Mouse (Mus musculus): Measurements from ENCODE around the gene Olfr1442. TPM values are rescaled to one million over a fixed set of nuclear protein-coding genes. Genes with fewer than 3 reads are reported as not detected.
"Not testable (repeated sequence)": the region's sequence is repeated elsewhere in the genome, so short reads cannot be mapped to it uniquely, and the experiment has no call there.

Olfr1442 gene
- polyA plus RNA-seq, 2 experiments = not detected

DNA sequence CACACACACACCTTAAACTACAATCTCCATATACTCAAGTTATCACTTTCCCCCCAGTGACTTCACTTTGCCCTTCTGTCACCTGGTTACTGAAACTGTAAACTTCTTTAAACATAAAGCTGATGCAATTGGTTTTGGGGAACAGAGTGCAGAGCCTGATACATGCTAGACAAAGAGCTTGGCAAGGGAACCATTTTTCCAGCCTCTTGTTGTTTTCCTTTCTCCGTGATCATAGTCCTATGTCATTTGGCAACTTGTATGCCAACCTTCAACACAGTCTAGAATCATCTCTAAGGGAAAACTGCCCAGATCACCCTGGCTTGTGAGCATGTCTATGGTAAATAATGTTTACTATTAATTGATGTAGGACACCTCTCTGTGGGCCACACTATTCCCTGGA lies 32.2 kb upstream of the Olfr1442 start:
- 57% methylated on average over 1 of the region's 1 CpGs for WGBS (ENCODE audit: insufficient replicate concordance)
- H3K36me3 ChIP-seq (replicated peaks; ENCODE audit: control insufficient read depth, insufficient read depth, low read depth) = no peaks in the 10 kb centered on the region
- no peak for DNase-seq (ENCODE audit: low read depth in 3 of 3, low spot score in 3 of 3)
- no peak overlapping the region for H3K9ac ChIP-seq (replicated peaks)
- H3K4me3 ChIP-seq (ENCODE audit: insufficient read depth in 1 of 2, low read depth in 2 of 2, low read length in 2 of 2) = no peak overlapping the region
- TF ChIP-seq CTCF (IDR thresholded peaks at IDR 0.05; ENCODE audit: low read depth) (no peak), EP300 (IDR thresholded peaks at IDR 0.05; ENCODE audit: low read depth) (no peak)
- H3K9me3 ChIP-seq (ENCODE audit: control insufficient read depth, low read length) = no peaks in the 10 kb centered on the region
- ATAC-seq (ENCODE audit: insufficient read depth) = no peak
- H3K27me3 ChIP-seq (ENCODE audit: control insufficient read depth, insufficient read depth, low read length) = no peaks in the 10 kb centered on the region
- no peak overlapping the region for H3K4me2 ChIP-seq (ENCODE audit: low read depth)
- H3K4me1 ChIP-seq (replicated peaks; ENCODE audit: control insufficient read depth in 2 of 2, insufficient read depth in 2 of 2, low read length in 1 of 2) = no peaks in the 10 kb centered on the region
- H3K27ac ChIP-seq = no peak overlapping the region

DNA sequence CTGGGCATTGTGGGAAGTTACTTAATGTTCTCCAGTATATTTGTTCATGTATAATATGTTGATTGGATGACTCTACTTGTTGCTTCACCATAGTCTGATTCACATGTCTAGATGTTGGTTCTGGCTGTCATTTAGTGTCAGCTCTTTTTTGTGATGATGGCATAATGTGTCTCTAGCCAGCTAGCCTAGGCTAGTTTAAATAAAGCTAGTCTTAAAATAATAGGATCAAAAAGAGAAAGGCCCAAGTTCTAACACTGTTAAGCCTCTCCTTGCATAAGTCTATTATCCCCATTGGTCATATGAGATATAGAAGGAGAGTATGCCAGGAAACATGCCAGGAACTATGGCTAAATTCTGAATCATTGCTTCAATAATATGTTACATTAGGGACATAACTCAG lies 20.7 kb upstream of the Olfr1442 start:
- Histone ChIP-seq H3K27ac (no peak overlapping the region), H3K36me3 (replicated peaks; ENCODE audit: control insufficient read depth, insufficient read depth, low read depth) (no peaks in the 10 kb centered on the region), H3K9me3 (ENCODE audit: control insufficient read depth, low read length) (no peaks in the 10 kb centered on the region), H3K4me2 (ENCODE audit: low read depth) (no peak overlapping the region), H3K27me3 (ENCODE audit: control insufficient read depth, insufficient read depth, low read length) (no peaks in the 10 kb centered on the region), H3K4me1 (replicated peaks; ENCODE audit: control insufficient read depth in 2 of 2, insufficient read depth in 2 of 2, low read length in 1 of 2) (no peaks in the 10 kb centered on the region), H3K9ac (replicated peaks) (no peak overlapping the region), H3K4me3 (ENCODE audit: insufficient read depth in 1 of 2, low read depth in 2 of 2, low read length in 2 of 2) (no peak overlapping the region)
- TF ChIP-seq CTCF (IDR thresholded peaks at IDR 0.05; ENCODE audit: low read depth) (no peak), EP300 (IDR thresholded peaks at IDR 0.05; ENCODE audit: low read depth) (no peak)
- DNase-seq (ENCODE audit: low read depth in 3 of 3, low spot score in 3 of 3) (no peak), ATAC-seq (ENCODE audit: insufficient read depth) (no peak)

DNA sequence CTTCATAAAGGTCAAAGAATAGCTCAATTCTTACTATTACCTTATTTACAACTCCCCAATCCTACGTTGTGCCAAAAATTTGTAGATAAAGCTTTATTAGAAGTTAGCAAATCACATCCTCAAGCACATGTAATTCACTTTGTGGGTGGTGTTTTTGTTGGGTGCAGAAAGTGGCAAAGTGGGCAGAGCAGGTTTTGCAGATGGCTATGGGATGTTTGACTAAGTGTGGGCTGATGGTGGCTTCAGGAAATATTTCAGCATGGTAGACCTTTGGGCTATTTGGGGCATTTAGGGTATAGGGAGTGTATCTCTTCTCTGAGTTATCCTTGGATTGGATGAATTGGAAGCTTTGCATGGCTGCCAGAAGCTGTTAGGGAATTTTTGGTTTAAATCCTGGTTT lies 4.1 kb upstream of the Olfr1442 start:
- ATAC-seq (ENCODE audit: insufficient read depth) (no peak), DNase-seq (ENCODE audit: low read depth in 3 of 3, low spot score in 3 of 3) (no peak)
- Histone ChIP-seq H3K27ac (no peak overlapping the region), H3K4me2 (ENCODE audit: low read depth) (no peak overlapping the region), H3K9ac (replicated peaks) (no peak overlapping the region), H3K4me1 (replicated peaks; ENCODE audit: control insufficient read depth in 2 of 2, insufficient read depth in 2 of 2, low read length in 1 of 2) (no peaks in the 10 kb centered on the region), H3K9me3 (ENCODE audit: control insufficient read depth, low read length) (no peaks in the 10 kb centered on the region), H3K36me3 (replicated peaks; ENCODE audit: control insufficient read depth, insufficient read depth, low read depth) (no peaks in the 10 kb centered on the region), H3K27me3 (ENCODE audit: control insufficient read depth, insufficient read depth, low read length) (no peaks in the 10 kb centered on the region), H3K4me3 (ENCODE audit: insufficient read depth in 1 of 2, low read depth in 2 of 2, low read length in 2 of 2) (no peak overlapping the region)
- WGBS (ENCODE audit: insufficient replicate concordance) = 58% methylated on average over 1 of the region's 1 CpGs
- no peak for TF ChIP-seq CTCF (IDR thresholded peaks at IDR 0.05; ENCODE audit: low read depth)
- no peak for TF ChIP-seq EP300 (IDR thresholded peaks at IDR 0.05; ENCODE audit: low read depth)

DNA sequence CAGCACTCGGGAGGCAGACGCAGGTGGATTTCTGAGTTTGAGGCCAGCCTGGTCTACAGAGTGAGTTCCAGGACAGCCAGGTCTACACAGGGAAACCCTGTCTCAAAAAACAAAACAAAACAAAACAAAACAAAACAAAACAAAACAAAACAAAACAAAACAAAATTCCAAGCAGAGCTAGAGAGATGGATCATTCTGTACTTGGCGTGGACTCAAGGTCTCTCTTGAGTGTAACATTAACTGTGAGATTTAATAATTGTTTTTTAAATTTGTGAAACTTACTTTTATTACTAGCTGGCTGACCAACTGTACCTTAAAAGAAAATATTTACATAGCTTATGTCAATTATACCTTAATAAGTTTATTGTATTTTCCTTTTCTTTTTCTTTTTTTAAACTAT lies 1.6 kb upstream of the Olfr1442 start:
- not testable (repeated sequence) for H3K27ac ChIP-seq; H3K36me3 ChIP-seq (replicated peaks; ENCODE audit: control insufficient read depth, insufficient read depth, low read depth); DNase-seq (ENCODE audit: low read depth in 3 of 3, low spot score in 3 of 3); H3K4me3 ChIP-seq (ENCODE audit: insufficient read depth in 1 of 2, low read depth in 2 of 2, low read length in 2 of 2); H3K4me2 ChIP-seq (ENCODE audit: low read depth); ATAC-seq (ENCODE audit: insufficient read depth); H3K4me1 ChIP-seq (replicated peaks; ENCODE audit: control insufficient read depth in 2 of 2, insufficient read depth in 2 of 2, low read length in 1 of 2); H3K27me3 ChIP-seq (ENCODE audit: control insufficient read depth, insufficient read depth, low read length); H3K9me3 ChIP-seq (ENCODE audit: control insufficient read depth, low read length); H3K9ac ChIP-seq (replicated peaks)
- 69% methylated on average over 3 of the region's 3 CpGs for WGBS (ENCODE audit: insufficient replicate concordance)

DNA sequence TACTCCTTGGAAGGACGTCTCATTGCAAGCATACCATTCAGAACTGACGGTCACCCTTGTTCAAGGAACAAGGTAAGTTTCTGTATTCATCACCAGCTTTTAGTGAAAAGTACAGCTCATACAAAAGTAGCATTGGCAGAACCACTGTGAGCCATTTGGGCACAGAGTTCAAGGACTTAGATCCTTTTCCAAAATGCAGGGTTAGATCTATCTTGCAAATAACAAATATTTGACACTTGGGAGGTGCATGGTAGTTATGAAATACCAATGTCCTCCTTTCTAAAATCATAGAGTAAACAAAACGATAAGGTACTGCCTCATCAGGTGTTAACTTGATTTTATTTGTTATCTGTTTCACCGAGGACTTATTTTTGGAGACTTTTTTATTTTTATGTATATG lies 812 bp downstream of the Olfr1442 start:
- Histone ChIP-seq H3K27me3 (ENCODE audit: control insufficient read depth, insufficient read depth, low read length) (no peaks in the 10 kb centered on the region), H3K4me2 (ENCODE audit: low read depth) (no peak overlapping the region), H3K4me3 (ENCODE audit: insufficient read depth in 1 of 2, low read depth in 2 of 2, low read length in 2 of 2) (no peak overlapping the region), H3K9me3 (ENCODE audit: control insufficient read depth, low read length) (no peaks in the 10 kb centered on the region), H3K4me1 (replicated peaks; ENCODE audit: control insufficient read depth in 2 of 2, insufficient read depth in 2 of 2, low read length in 1 of 2) (no peaks in the 10 kb centered on the region), H3K36me3 (replicated peaks; ENCODE audit: control insufficient read depth, insufficient read depth, low read depth) (no peaks in the 10 kb centered on the region), H3K27ac (no peak overlapping the region), H3K9ac (replicated peaks) (no peak overlapping the region)
- ATAC-seq (ENCODE audit: insufficient read depth) (no peak), DNase-seq (ENCODE audit: low read depth in 3 of 3, low spot score in 3 of 3) (no peak)
- TF ChIP-seq EP300 (IDR thresholded peaks at IDR 0.05; ENCODE audit: low read depth) (no peak), CTCF (IDR thresholded peaks at IDR 0.05; ENCODE audit: low read depth) (no peak)
- 51% methylated on average over 4 of the region's 4 CpGs for WGBS (ENCODE audit: insufficient replicate concordance)

DNA sequence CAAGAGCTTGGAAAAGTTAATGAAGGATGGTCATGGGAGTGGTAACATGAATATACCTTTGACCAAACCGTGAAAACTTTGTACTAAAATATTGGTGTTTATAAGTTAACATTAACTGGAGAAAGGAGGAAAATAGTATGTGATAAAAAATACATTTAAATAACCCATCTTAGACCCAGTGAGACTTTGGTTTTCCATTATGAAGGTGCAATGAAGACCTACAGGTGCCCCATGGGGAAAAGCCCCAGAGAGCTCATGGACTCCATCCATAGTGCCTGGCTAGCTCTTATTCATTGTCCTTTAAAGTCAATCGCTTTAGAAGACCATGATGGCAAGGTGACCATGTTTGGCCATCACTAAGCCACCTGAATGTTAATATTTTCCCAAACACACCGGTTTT lies 7.6 kb downstream of the Olfr1442 start, which contains the start of gene Olfr1443:
Olfr1443 (plus strand) TSS at position 301 of the 400 bp plus-strand sequence.
- TF ChIP-seq EP300 (IDR thresholded peaks at IDR 0.05; ENCODE audit: low read depth) = no peak
- TF ChIP-seq CTCF (IDR thresholded peaks at IDR 0.05; ENCODE audit: low read depth) = no peak
- no peak within 1 kb of the TSS for H3K4me3 ChIP-seq (ENCODE audit: insufficient read depth in 1 of 2, low read depth in 2 of 2, low read length in 2 of 2)
- H3K27me3 ChIP-seq (ENCODE audit: control insufficient read depth, insufficient read depth, low read length) = no peaks in the 10 kb centered on the region
- WGBS (ENCODE audit: insufficient replicate concordance) = 42% methylated on average over 3 of the region's 3 CpGs
- H3K9ac ChIP-seq (replicated peaks) = no peak within 1 kb of the TSS
- H3K4me1 ChIP-seq (replicated peaks; ENCODE audit: control insufficient read depth in 2 of 2, insufficient read depth in 2 of 2, low read length in 1 of 2) = no peaks in the 10 kb centered on the region
- H3K9me3 ChIP-seq (ENCODE audit: control insufficient read depth, low read length) = no peaks in the 10 kb centered on the region
- no peaks in the 10 kb centered on the region for H3K36me3 ChIP-seq (replicated peaks; ENCODE audit: control insufficient read depth, insufficient read depth, low read depth)
- no peak for ATAC-seq (ENCODE audit: insufficient read depth)
- DNase-seq (ENCODE audit: low read depth in 3 of 3, low spot score in 3 of 3) = no peak
- no peak within 1 kb of the TSS for H3K4me2 ChIP-seq (ENCODE audit: low read depth)
- no peak within 1 kb of the TSS for H3K27ac ChIP-seq
